Mouse (Mus musculus) adrenal gland, postnatal 4 days (tissue): ENCODE results near the gene Ak9. TPM values are rescaled to one million over a fixed set of nuclear protein-coding genes. Genes with fewer than 3 reads are reported as not detected.

Experiments
- DNase-seq, 2 experiments: peaks; one replicate each; pipeline ENCODE4 v3.0.0; 2021 to 2022; ENCODE audit warnings: low spot score in 2 of 2, mixed read lengths in 2 of 2
- total RNA-seq, 2 experiments: library from RNA; stranded (reverse); gene quantifications; 2 replicates each; pipeline ENCODE4 v1.2.3; 2021

Ak9 gene
- total RNA-seq, 2 experiments from 2014 or later: 0.06 to 0.08 TPM

GRCm38 (mm10) chr10:41450780-41451522, 147.2 kb downstream of the Ak9 start:
- no peak for DNase-seq

- no peak for DNase-seq
Measured at GRCm38 (mm10) chr10:41451656-41452055, 147.9 kb downstream of the Ak9 start.

- no peak for DNase-seq
Measured at GRCm38 (mm10) chr10:41452791-41453190, 149.0 kb downstream of the Ak9 start.

GRCm38 (mm10) chr10:41459990-41460389, 156.2 kb downstream of the Ak9 start:
- DNase-seq: no peak

GRCm38 (mm10) chr10:41460501-41460900, 156.7 kb downstream of the Ak9 start:
- no peak for DNase-seq

GRCm38 (mm10) chr10:41461057-41461722, 157.4 kb downstream of the Ak9 start:
- no peak for DNase-seq

GRCm38 (mm10) chr10:41464401-41464955, 160.7 kb downstream of the Ak9 start:
- no peak for DNase-seq

GRCm38 (mm10) chr10:41467325-41467724, 163.5 kb downstream of the Ak9 start:
- no peak for DNase-seq

GRCm38 (mm10) chr10:41470693-41471092, 166.9 kb downstream of the Ak9 start:
- no peak for DNase-seq

GRCm38 (mm10) chr10:41472534-41472933, 168.8 kb downstream of the Ak9 start:
- DNase-seq: no peak

- DNase-seq: no peak
Measured at GRCm38 (mm10) chr10:41472962-41473481, 169.2 kb downstream of the Ak9 start.

- no peak for DNase-seq
Measured at GRCm38 (mm10) chr10:41473782-41474468, 170.1 kb downstream of the Ak9 start.

GRCm38 (mm10) chr10:41474981-41475391, 171.2 kb downstream of the Ak9 start:
- DNase-seq: no peak

GRCm38 (mm10) chr10:41476171-41477017, 172.6 kb downstream of the Ak9 start, which contains the start of gene Mical1:
Gene Mical1, plus strand, starts transcription at chr10:41476314.
- no peak for DNase-seq

GRCm38 (mm10) chr10:41477018-41477277, 173.2 kb downstream of the Ak9 start:
- DNase-seq: no peak

- no peak for DNase-seq
Measured at GRCm38 (mm10) chr10:41477278-41478181, 173.8 kb downstream of the Ak9 start.

GRCm38 (mm10) chr10:41479961-41480360, 176.2 kb downstream of the Ak9 start:
- no peak for DNase-seq

GRCm38 (mm10) chr10:41480938-41481880, 177.4 kb downstream of the Ak9 start:
- no peak for DNase-seq

GRCm38 (mm10) chr10:41482446-41482845, 178.7 kb downstream of the Ak9 start:
- no peak for DNase-seq
